Mouse (Mus musculus) C2C12 (cell line): Measurements from ENCODE around the gene Rnf144a.

ENCODE experiments used
- CTCF ChIP-seq: IDR thresholded peaks from one replicate; pipeline ENCODE4 v1.5.1; 2011; ENCODE audit not compliant: control insufficient read depth, insufficient read depth, insufficient read length
- MYOD1 ChIP-seq: IDR thresholded peaks from one replicate; pipeline ENCODE4 v1.6.1; 2011; ENCODE audit warnings: low read depth; ENCODE audit not compliant: control insufficient read depth, insufficient read length
- MYOG ChIP-seq: IDR thresholded peaks from one replicate; pipeline ENCODE4 v1.6.1; 2011; ENCODE audit not compliant: control insufficient read depth, insufficient read length; ENCODE audit errors: extremely low read depth
- USF1 ChIP-seq: IDR thresholded peaks from one replicate; pipeline ENCODE4 v1.6.1; 2011; ENCODE audit warnings: low read depth, mild to moderate bottlenecking, control low read depth, moderate library complexity

DNA sequence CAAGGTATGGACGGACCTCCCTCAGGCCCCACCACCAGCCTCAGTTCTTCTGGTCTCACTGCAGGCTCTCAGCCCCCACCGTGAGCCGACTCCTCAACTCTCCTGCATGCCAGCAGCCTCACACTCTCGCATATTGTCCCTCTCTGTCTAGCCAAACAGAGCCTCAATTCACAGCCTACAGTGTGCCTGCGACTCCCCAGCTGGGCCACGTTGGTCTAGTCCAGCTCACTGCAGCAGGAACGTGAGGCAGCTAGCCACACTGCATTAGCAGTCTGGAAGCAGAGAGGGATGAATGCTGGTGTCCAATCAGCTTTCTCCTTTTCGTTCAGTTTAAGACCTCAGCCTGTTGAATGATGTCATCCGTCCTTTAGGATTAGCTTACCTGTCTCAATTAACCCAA lies 28.1 kb downstream of the Rnf144a start:
- TF ChIP-seq MYOD1 (no peak), CTCF (no peak), USF1 (no peak), MYOG (no peak)
